Mouse (Mus musculus) CH12.LX (cell line): ENCODE measurements at regions not wholly inside any gene's neighbourhood (a gene's known extent, or its start where the extent isn't known, plus 50 kb on each side); places are given as distances from the start of the nearest gene placed in this dataset.

Source experiments
- DNase-seq: peaks from one replicate; pipeline ENCODE4 v3.0.0-alpha.2; 2013; ENCODE audit errors: extremely low read depth
- H3K27ac ChIP-seq: 2 replicates; pipeline ENCODE4 v1.5.1; 2012; ENCODE audit warnings: low read depth, mild to moderate bottlenecking, control low read depth, moderate library complexity; ENCODE audit not compliant: insufficient read depth
- H3K27me3 ChIP-seq: replicated peaks from 2 replicates; pipeline ENCODE3; 2012; ENCODE audit warnings: inconsistent platforms
- H3K36me3 ChIP-seq, 2 experiments: replicated peaks in 1 of 2; 2 replicates each; pipeline versions ENCODE3 to v1.6.1; 2012; ENCODE audit warnings: inconsistent platforms in 1 of 2, low read length in 1 of 2, mild to moderate bottlenecking in 1 of 2, mixed read lengths in 1 of 2, moderate library complexity in 1 of 2; ENCODE audit not compliant: control insufficient read depth in 1 of 2, insufficient read depth in 1 of 2
- H3K4me1 ChIP-seq, 2 experiments: 2 replicates each; pipeline ENCODE4 v1.6.1; 2012; ENCODE audit warnings: inconsistent platforms in 1 of 2, moderate library complexity in 1 of 2; ENCODE audit not compliant: insufficient read depth in 2 of 2, control insufficient read depth in 1 of 2
- H3K4me2 ChIP-seq: 2 replicates; pipeline ENCODE4 v1.6.1; 2012; ENCODE audit warnings: low read depth, mild to moderate bottlenecking, control low read depth; ENCODE audit not compliant: poor library complexity, insufficient read depth, severe bottlenecking
- H3K4me3 ChIP-seq, 3 experiments: fragments of 150-350 bp in 1 of 3; sonication (generic) in 1 of 3; replicated peaks in 1 of 3; 2 replicates each; pipeline versions ENCODE3 to v1.5.1; 2011 to 2012; ENCODE audit warnings: low read depth in 2 of 3, low read length in 2 of 3, mild to moderate bottlenecking in 2 of 3, moderate library complexity in 2 of 3, control low read depth in 1 of 3, improper control_type of control experiment in 1 of 3, inconsistent platforms in 1 of 3, mixed read lengths in 1 of 3; ENCODE audit not compliant: poor library complexity in 1 of 3
- H3K79me2 ChIP-seq: replicated peaks from 2 replicates; pipeline ENCODE4 v1.6.1; 2012; ENCODE audit warnings: mild to moderate bottlenecking, moderate library complexity; ENCODE audit not compliant: control insufficient read depth, poor library complexity, insufficient read depth, severe bottlenecking; ENCODE audit errors: extremely low read depth
- H3K9ac ChIP-seq: 2 replicates; pipeline ENCODE4 v1.6.1; 2012; ENCODE audit warnings: low read depth, mild to moderate bottlenecking, control low read depth, moderate library complexity; ENCODE audit not compliant: insufficient read depth
- H3K9me3 ChIP-seq: replicated peaks from 2 replicates; pipeline ENCODE3; 2012; ENCODE audit warnings: low read length, inconsistent platforms, mixed read lengths
- BHLHE40 ChIP-seq: IDR thresholded peaks from 2 replicates; pipeline ENCODE4 v1.6.1; 2011; ENCODE audit warnings: mild to moderate bottlenecking, low read depth, low read length, improper control_type of control experiment
- CHD1 ChIP-seq: IDR thresholded peaks from 2 replicates; pipeline ENCODE4 v1.6.1; 2012; ENCODE audit warnings: low read depth, low read length, improper control_type of control experiment, inconsistent platforms
- CHD2 ChIP-seq: IDR thresholded peaks from 2 replicates; pipeline ENCODE4 v1.6.1; 2011; ENCODE audit warnings: low read length, improper control_type of control experiment
- CTCF ChIP-seq, 2 experiments: IDR thresholded peaks in 1 of 2; conservative IDR thresholded peaks in 1 of 2; 2 replicates each; pipeline ENCODE4 v1.5.1; 2011 to 2012; ENCODE audit warnings: low read depth in 2 of 2, low read length in 2 of 2, improper control_type of control experiment in 1 of 2, inconsistent platforms in 1 of 2, mild to moderate bottlenecking in 1 of 2, moderate library complexity in 1 of 2
- E2F4 ChIP-seq: IDR thresholded peaks from 2 replicates; pipeline ENCODE4 v1.6.1; 2011; ENCODE audit warnings: low read depth, low read length, improper control_type of control experiment; ENCODE audit not compliant: insufficient replicate concordance
- EP300 ChIP-seq: IDR thresholded peaks from 2 replicates; pipeline ENCODE4 v1.6.1; 2011; ENCODE audit warnings: low read length, improper control_type of control experiment
- ETS1 ChIP-seq: conservative IDR thresholded peaks from 2 replicates; pipeline ENCODE4 v1.6.1; 2012; ENCODE audit warnings: low read depth, mild to moderate bottlenecking, inconsistent platforms, low read length, improper control_type of control experiment, moderate library complexity
- GABPA ChIP-seq: IDR thresholded peaks from 2 replicates; pipeline ENCODE4 v1.6.1; 2012; ENCODE audit warnings: low read depth, low read length, improper control_type of control experiment, inconsistent platforms; ENCODE audit not compliant: insufficient replicate concordance
- HCFC1 ChIP-seq: IDR thresholded peaks from 2 replicates; pipeline ENCODE4 v1.6.1; 2012; ENCODE audit warnings: low read depth, mild to moderate bottlenecking, inconsistent platforms, low read length, improper control_type of control experiment
- IRF4 ChIP-seq: IDR thresholded peaks from 2 replicates; pipeline ENCODE4 v1.6.1; 2014; ENCODE audit warnings: low read depth, mild to moderate bottlenecking, inconsistent platforms, low read length, improper control_type of control experiment
- JUN ChIP-seq: IDR thresholded peaks from 2 replicates; pipeline ENCODE4 v1.6.1; 2011; ENCODE audit warnings: low read depth, mild to moderate bottlenecking, low read length, improper control_type of control experiment, moderate library complexity; ENCODE audit not compliant: insufficient read depth
- JUND ChIP-seq: conservative IDR thresholded peaks from 2 replicates; pipeline ENCODE4 v1.6.1; 2011; ENCODE audit warnings: low read depth, low read length, improper control_type of control experiment
- KAT2A ChIP-seq: IDR thresholded peaks from 2 replicates; pipeline ENCODE4 v1.6.1; 2012; ENCODE audit warnings: low read length, improper control_type of control experiment, inconsistent platforms; ENCODE audit not compliant: insufficient replicate concordance
- MAFK ChIP-seq: IDR thresholded peaks from 2 replicates; pipeline ENCODE4 v1.6.1; 2011; ENCODE audit warnings: low read length, improper control_type of control experiment; ENCODE audit not compliant: insufficient replicate concordance
- MAX ChIP-seq: IDR thresholded peaks from 2 replicates; pipeline ENCODE4 v1.6.1; 2011; ENCODE audit warnings: low read length, improper control_type of control experiment
- MAZ ChIP-seq: IDR thresholded peaks from 2 replicates; pipeline ENCODE4 v1.6.1; 2012; ENCODE audit warnings: low read depth, mild to moderate bottlenecking, inconsistent platforms, low read length, improper control_type of control experiment, moderate library complexity
- MYC ChIP-seq: IDR thresholded peaks from 2 replicates; pipeline ENCODE4 v1.6.1; 2011; ENCODE audit warnings: low read depth, mild to moderate bottlenecking, improper control_type of control experiment, low read length
- NELFE ChIP-seq: IDR thresholded peaks from 2 replicates; pipeline ENCODE4 v1.6.1; 2011; ENCODE audit warnings: low read depth, low read length, improper control_type of control experiment
- NRF1 ChIP-seq: IDR thresholded peaks from 2 replicates; pipeline ENCODE4 v1.6.1; 2014; ENCODE audit warnings: low read depth, mild to moderate bottlenecking, inconsistent platforms, low read length, improper control_type of control experiment, moderate library complexity
- PAX5 ChIP-seq: IDR thresholded peaks from 2 replicates; pipeline ENCODE4 v1.6.1; 2012; ENCODE audit warnings: low read length, inconsistent platforms, mixed read lengths
- POLR2A ChIP-seq: IDR thresholded peaks from 2 replicates; pipeline ENCODE4 v1.6.1; 2011; ENCODE audit warnings: low read depth, mild to moderate bottlenecking, improper control_type of control experiment, low read length
- POLR2AphosphoS2 ChIP-seq: IDR thresholded peaks from 2 replicates; pipeline ENCODE4 v1.6.1; 2011; ENCODE audit warnings: low read depth, low read length, improper control_type of control experiment
- RAD21 ChIP-seq: IDR thresholded peaks from 2 replicates; pipeline ENCODE4 v1.6.1; 2011; ENCODE audit warnings: low read depth, mild to moderate bottlenecking, low read length, improper control_type of control experiment, moderate library complexity
- RCOR1 ChIP-seq: conservative IDR thresholded peaks from 2 replicates; pipeline ENCODE4 v1.6.1; 2012; ENCODE audit warnings: low read depth, mild to moderate bottlenecking, inconsistent platforms, low read length, improper control_type of control experiment
- SMC3 ChIP-seq: IDR thresholded peaks from 2 replicates; pipeline ENCODE4 v1.6.1; 2011; ENCODE audit warnings: low read depth, low read length, improper control_type of control experiment
- TBP ChIP-seq: conservative IDR thresholded peaks from 2 replicates; pipeline ENCODE4 v1.6.1; 2011; ENCODE audit warnings: low read depth, low read length, improper control_type of control experiment
- TCF12 ChIP-seq: IDR thresholded peaks from 2 replicates; pipeline ENCODE4 v1.6.1; 2014; ENCODE audit warnings: low read depth, mild to moderate bottlenecking, inconsistent platforms, low read length, improper control_type of control experiment
- UBTF ChIP-seq: IDR thresholded peaks from 2 replicates; pipeline ENCODE4 v1.6.1; 2012; ENCODE audit warnings: low read depth, mild to moderate bottlenecking, inconsistent platforms, low read length, improper control_type of control experiment, moderate library complexity
- USF1 ChIP-seq: IDR thresholded peaks from 2 replicates; pipeline ENCODE4 v1.6.1; 2014; ENCODE audit warnings: low read depth, mild to moderate bottlenecking, inconsistent platforms, low read length, improper control_type of control experiment
- USF2 ChIP-seq: conservative IDR thresholded peaks from 2 replicates; pipeline ENCODE4 v1.6.1; 2011; ENCODE audit warnings: low read depth, low read length, improper control_type of control experiment
- ZKSCAN1 ChIP-seq: IDR thresholded peaks from 2 replicates; pipeline ENCODE4 v1.6.1; 2012; ENCODE audit warnings: low read depth, inconsistent platforms, low read length, improper control_type of control experiment, borderline replicate concordance
- ZMIZ1 ChIP-seq: IDR thresholded peaks from 2 replicates; pipeline ENCODE4 v1.6.1; 2012; ENCODE audit warnings: low read depth, mild to moderate bottlenecking, inconsistent platforms, low read length, improper control_type of control experiment
- ZNF384 ChIP-seq: IDR thresholded peaks from 2 replicates; pipeline ENCODE4 v1.6.1; 2012; ENCODE audit warnings: low read depth, low read length, improper control_type of control experiment, inconsistent platforms
- dilution Hi-C: fragments of 300-500 bp; cut with MboI; formaldehyde crosslinking; loops from 2 replicates; pipeline ENCODE4 v1.14.3; 2020; ENCODE audit warnings: low sequenced_read_pairs; ENCODE audit not compliant: extremely low pct_unique_long_range_greater_than_20kb, extremely low pct_ligation_motif_present
- in situ Hi-C: fragments of 300-500 bp; cut with MboI; formaldehyde crosslinking; loops from 3 replicates; pipeline ENCODE4 v1.14.3; 2019; ENCODE audit warnings: low sequenced_read_pairs, low pct_ligation_motif_present, low pct_unique_long_range_greater_than_20kb, mixed read lengths

GRCm38 (mm10) chr8:10830835-10831234, 177.4 kb downstream of the Irs2 start:
- TF ChIP-seq CHD2 = 0 out of 2 replicates have a peak, but pooled peaks have one; percentile 10
- peak; percentile 77; the same call in 1 of the 2 replicates for TF ChIP-seq MYC
- TF ChIP-seq POLR2AphosphoS2 = no peak
- TF ChIP-seq RAD21 = no peak
- TF ChIP-seq CHD1 = no peak
- TF ChIP-seq HCFC1 = peak; percentile 13; the same call in 1 of the 2 replicates
- peak; percentile 94 for TF ChIP-seq IRF4
- TF ChIP-seq PAX5 = no peak
- no peak for TF ChIP-seq NELFE
- peak; percentile 86 for TF ChIP-seq NRF1
- no peak; the same call in 1 of the 2 replicates for TF ChIP-seq ETS1
- no peak for TF ChIP-seq ZKSCAN1
- peak; percentile 58 for TF ChIP-seq TCF12
- no peak for TF ChIP-seq UBTF
- 0 out of 2 replicates have a peak, but pooled peaks have one; percentile 45 for TF ChIP-seq RCOR1
- TF ChIP-seq MAX = peak; percentile 74; the same call in 1 of the 2 replicates
- peak; percentile 78 for TF ChIP-seq BHLHE40
- no peak for TF ChIP-seq ZNF384
- no peak for TF ChIP-seq MAFK
- TF ChIP-seq TBP = 0 out of 2 replicates have a peak, but pooled peaks have one; percentile 49
- no peak for TF ChIP-seq CTCF (conservative IDR thresholded peaks at IDR 0.05 in 1 of 2, IDR thresholded peaks at IDR 0.05 in 1 of 2; ENCODE audit: low read depth in 2 of 2, low read length in 2 of 2)
- TF ChIP-seq EP300 = peak; percentile 63
- no peaks in the 10 kb centered on the region for H3K79me2 ChIP-seq
- peak overlapping the region in 2 of 3 experiments; percentile 32 to 35 for H3K4me3 ChIP-seq
- no peaks in the 10 kb centered on the region for H3K9me3 ChIP-seq
- no peak overlapping the region for H3K9ac ChIP-seq
- in situ Hi-C loops (no loop called here), dilution Hi-C loops (no loop called here)
- H3K27ac ChIP-seq = peak overlapping the region; percentile 71
- DNase-seq = peak; percentile 88
- peak overlapping the region; percentile 67; the same call in 1 of the 2 replicates for H3K4me2 ChIP-seq
- H3K27me3 ChIP-seq = no peaks in the 10 kb centered on the region
- peaks cover 31 to 77% of the 10 kb centered on the region in 2 experiments for H3K4me1 ChIP-seq
- H3K36me3 ChIP-seq = no peaks in the 10 kb centered on the region

DNA sequence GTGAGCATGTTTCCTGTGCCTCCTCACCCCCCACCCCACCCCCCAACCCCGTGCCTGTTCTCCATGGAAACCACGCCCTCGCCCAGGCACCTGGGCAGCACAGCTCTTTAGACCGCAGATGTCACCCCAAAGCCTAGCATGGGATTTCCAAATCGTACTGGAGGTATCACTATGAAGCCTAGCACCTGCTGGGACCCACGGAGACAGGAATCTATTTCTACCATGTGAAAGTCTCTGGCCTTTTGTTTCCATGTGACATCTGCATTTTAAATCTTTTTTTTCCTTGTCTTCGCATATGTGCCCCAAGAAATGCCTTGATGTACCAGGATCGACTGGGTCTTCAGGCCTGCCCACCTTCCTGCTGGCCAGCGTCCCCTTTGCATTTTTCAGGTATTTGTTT, 179.7 kb downstream of the Irs2 start:
- H3K79me2 ChIP-seq = no peaks in the 10 kb centered on the region
- H3K4me1 ChIP-seq = peaks cover 31 to 55% of the 10 kb centered on the region in 2 experiments
- H3K27me3 ChIP-seq = no peaks in the 10 kb centered on the region
- H3K27ac ChIP-seq = no peak overlapping the region
- no peaks in the 10 kb centered on the region for H3K36me3 ChIP-seq
- no peak overlapping the region for H3K9ac ChIP-seq
- H3K9me3 ChIP-seq = no peaks in the 10 kb centered on the region
- dilution Hi-C loops = no loop called here
- H3K4me3 ChIP-seq = no peak overlapping the region
- peak overlapping the region; percentile 61 for H3K4me2 ChIP-seq
- DNase-seq = peak; percentile 53
- in situ Hi-C loops = no loop called here
- no peak for TF ChIP-seq ZKSCAN1
- TF ChIP-seq JUN = no peak
- TF ChIP-seq JUND = no peak
- no peak for TF ChIP-seq MAZ
- TF ChIP-seq ZMIZ1 = no peak
- no peak for TF ChIP-seq GABPA
- no peak for TF ChIP-seq USF2
- no peak for TF ChIP-seq KAT2A
- no peak for TF ChIP-seq UBTF
- TF ChIP-seq NRF1 = no peak
- no peak for TF ChIP-seq SMC3
- no peak for TF ChIP-seq CHD1
- no peak for TF ChIP-seq PAX5
- TF ChIP-seq CTCF (conservative IDR thresholded peaks at IDR 0.05 in 1 of 2, IDR thresholded peaks at IDR 0.05 in 1 of 2; ENCODE audit: low read depth in 2 of 2, low read length in 2 of 2) = no peak
- no peak for TF ChIP-seq E2F4
- no peak for TF ChIP-seq USF1
- TF ChIP-seq MAX = 0 out of 2 replicates have a peak, but pooled peaks have one; percentile 24
- peak; percentile 56; the same call in 1 of the 2 replicates for TF ChIP-seq MYC
- peak; percentile 64 for TF ChIP-seq BHLHE40
- no peak for TF ChIP-seq POLR2A
- TF ChIP-seq TBP = no peak
